Mouse (Mus musculus) thymus, adult 2 months (tissue): ENCODE measurements around the gene Pla2g15.

ENCODE experiments used
- CTCF ChIP-seq: fragments of 200-500 bp; IDR thresholded peaks from 2 replicates; pipeline ENCODE4 v1.5.1; 2012; ENCODE audit warnings: mild to moderate bottlenecking, control low read depth, low read length, moderate library complexity, borderline replicate concordance; ENCODE audit not compliant: control insufficient read depth, poor library complexity, insufficient read depth; ENCODE audit errors: extremely low read depth
- POLR2A ChIP-seq: fragments of 200-500 bp; IDR thresholded peaks from 2 replicates; pipeline ENCODE4 v1.6.1; 2012; ENCODE audit warnings: mild to moderate bottlenecking, low read length, control low read depth, moderate library complexity; ENCODE audit not compliant: control insufficient read depth, poor library complexity, insufficient read depth; ENCODE audit errors: extremely low read depth

GRCm38 (mm10) chr8:106191639-106192038 is 41.4 kb downstream of the Pla2g15 start:
- TF ChIP-seq CTCF: no peak
- TF ChIP-seq POLR2A: no peak
